8 mouse cellular contexts compared by ENCODE assay signal in genomic region chr11:72489881-72490301, GRCm38 (mm10). TPM values are rescaled to one million over a fixed set of nuclear protein-coding genes. Genes with fewer than 3 reads are reported as not detected.
A peak's percentile ranks its signal among the peaks of the same experiment; 100 is the strongest.
DNase-seq lines count a peak whose midpoint lies in the region; ATAC-seq lines count a peak whose summit lies in the region.

TSS of gene Spns2 (minus strand) at chr11:72489904.

- H3K27me3 ChIP-seq in intestine, embryonic 14.5 days (replicated peaks; ENCODE audit: control insufficient read depth, insufficient read depth, low read length), result peaks cover 35% of the 10 kb centered on the region

- DNase-seq in WW6 (ENCODE audit: low read depth, low spot score), result peak; percentile 78
- DNase-seq in cerebellum, postnatal 4 days (ENCODE audit: low spot score in 2 of 2), result peak; percentile 89 to 92
- DNase-seq in gastrocnemius, postnatal 14 days, result peak; percentile 93
- DNase-seq in intestine, embryonic 14.5 days (ENCODE audit: low spot score), result peak; percentile 84
- DNase-seq in left cerebral cortex, postnatal 10 days (ENCODE audit: extremely low spot score in 1 of 2, low spot score in 2 of 2), result peak; percentile 88 to 97
- DNase-seq in right cerebral cortex, postnatal 14 days, result peak; percentile 92
- DNase-seq in urinary bladder, postnatal 25 days (ENCODE audit: low spot score), result peak; percentile 84

- intact Hi-C loops in gastrocnemius, postnatal 14 days (cut with DNase I; ENCODE audit: low total_unique reads), result loop anchor here (5.0 kb wide), 2 partner anchors 38 to 72 kb away; no protein-coding TSS in a partner anchor
- intact Hi-C loops in left cerebral cortex, postnatal 10 days (cut with DNase I), result loop anchor here (5.0 kb wide), 1 partner anchor 72 kb away; no protein-coding TSS in a partner anchor

- peak; percentile 92 for ATAC-seq in intestine, embryonic 14.5 days (replicated peaks; ENCODE audit: low FRiP score, low TSS enrichment, low read depth)
- peak; percentile 78 for ATAC-seq in megakaryocyte-erythroid progenitor cell, adult 5-6 weeks (replicated peaks; ENCODE audit: low FRiP score, low TSS enrichment, poor library complexity, severe bottlenecking)

- H3K27ac ChIP-seq in intestine, embryonic 14.5 days (ENCODE audit: low read depth), result no peak within 1 kb of the TSS

- peak within 1 kb of the TSS; percentile 49 for H3K4me3 ChIP-seq in intestine, embryonic 14.5 days (ENCODE audit: low read depth, low read length)

- no peaks in the 10 kb centered on the region for H3K36me3 ChIP-seq in intestine, embryonic 14.5 days (ENCODE audit: control insufficient read depth, insufficient read depth, low read length)

- under 1% methylated on average over 40 of the region's 42 CpGs for WGBS in intestine, embryonic 14.5 days

- H3K4me2 ChIP-seq in intestine, embryonic 14.5 days (ENCODE audit: low read length), result peak within 1 kb of the TSS; percentile 94

- peaks cover 8% of the 10 kb centered on the region; the same call in 1 of the 2 replicates for H3K4me1 ChIP-seq in intestine, embryonic 14.5 days (replicated peaks; ENCODE audit: control insufficient read depth, insufficient read depth, low read length)

- H3K9me3 ChIP-seq in intestine, embryonic 14.5 days (ENCODE audit: control insufficient read depth, low read length), result no peaks in the 10 kb centered on the region

- peak within 1 kb of the TSS; percentile 36 for H3K9ac ChIP-seq in intestine, embryonic 14.5 days (ENCODE audit: low read length)

RNA-seq across cellular contexts. Expression of gene Spns2, which starts in this region (rescaled TPM):
- total RNA-seq in gastrocnemius, postnatal 14 days (2021), result 10 to 100 TPM; 11.4 to 14.7 TPM
- 2.2 and 4.3 TPM in 2 replicates for polyA plus RNA-seq in intestine, embryonic 14.5 days (2014; fragmentation: Nextera tagmentation; extraction: Ambion mirVana)
- 10 to 100 TPM; 30.8 to 37.4 TPM for total RNA-seq in left cerebral cortex, postnatal 10 days (2021)
- 38.3 and 46.8 TPM in 2 replicates for total RNA-seq in megakaryocyte-erythroid progenitor cell, adult 5-6 weeks (2014; fragmentation: Nextera tagmentation)
- total RNA-seq in megakaryocyte-erythroid progenitor cell, adult 5-6 weeks (2017), result 16.0 and 23.3 TPM in 2 replicates
